Comparison of ENCODE assay signal across 8 mouse cellular contexts in the genomic region with DNA sequence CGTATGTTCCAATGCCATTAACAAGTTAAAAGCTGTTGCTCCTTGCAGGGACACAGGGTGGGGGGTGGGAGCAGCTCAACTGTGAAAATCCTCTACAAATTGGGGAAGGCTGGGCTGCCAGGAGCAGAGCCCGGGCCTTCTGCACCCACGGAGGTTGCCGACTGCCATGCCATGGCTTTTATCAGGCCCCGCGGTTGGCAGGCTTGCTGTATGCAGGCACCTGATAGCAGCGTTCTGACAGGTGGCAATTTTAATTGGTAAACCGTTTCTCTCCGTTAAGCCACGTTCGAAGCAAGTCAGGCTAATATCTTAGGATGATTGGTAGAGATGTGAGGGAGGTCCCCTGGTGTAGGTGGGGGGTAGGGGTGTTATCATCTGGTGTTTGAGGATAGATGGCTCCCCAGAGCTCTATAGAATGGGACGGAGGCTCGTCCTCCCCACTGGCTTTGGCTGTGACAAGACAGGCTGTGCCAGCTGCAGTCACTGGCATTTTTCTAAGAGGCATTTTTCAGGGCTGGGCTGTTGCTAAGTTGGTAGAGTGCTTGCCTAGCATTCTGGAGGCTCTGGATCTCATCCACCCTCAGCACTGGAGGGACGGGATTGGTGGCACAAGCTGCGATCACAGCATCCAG.
DNase-seq lines count a peak whose midpoint lies in the region; ATAC-seq and TF ChIP-seq lines count a peak whose summit lies in the region.

No protein-coding gene starts in this region.

- no peak for TF ChIP-seq CTCF in lung, adult 2 months (IDR thresholded peaks at IDR 0.05; ENCODE audit: insufficient read depth, low read length)
- no peak for TF ChIP-seq CTCF in thymus, adult 2 months (IDR thresholded peaks at IDR 0.05; ENCODE audit: borderline replicate concordance, control insufficient read depth, extremely low read depth, insufficient read depth, low read length, poor library complexity)

- H3K36me3 ChIP-seq in heart, embryonic 11.5 days (ENCODE audit: control insufficient read depth, insufficient read depth, low read length) = no peaks in the 10 kb centered on the region
- H3K36me3 ChIP-seq in thymus, adult 2 months (ENCODE audit: control insufficient read depth, insufficient read depth, low read length) = no peaks in the 10 kb centered on the region

- DNase-seq in heart, postnatal 4 days = peak; percentile 19
- DNase-seq in MN1 (ENCODE audit: low spot score) = peak; percentile 71
- DNase-seq in cerebellum, postnatal 36 days = peak; percentile 34 to 45
- DNase-seq in lung, adult 2 months = no peak
- DNase-seq in heart, adult 9 months (ENCODE audit: low spot score in 2 of 2) = no peak
- DNase-seq in thymus, adult 2 months = no peak

- no peak for TF ChIP-seq POLR2A in lung, adult 2 months (IDR thresholded peaks at IDR 0.05; ENCODE audit: borderline replicate concordance, extremely low read depth, low read depth, low read length)
- no peak for TF ChIP-seq POLR2A in thymus, adult 2 months (IDR thresholded peaks at IDR 0.05; ENCODE audit: control insufficient read depth, extremely low read depth, insufficient read depth, low read length, poor library complexity)

- 17% methylated on average over 15 of the region's 15 CpGs for WGBS in heart, embryonic 11.5 days (ENCODE audit: insufficient replicate concordance)
- 41% methylated on average over 15 of the region's 15 CpGs for WGBS in lung, adult 2 months
- WGBS in thymus, adult 2 months = 56% methylated on average over 15 of the region's 15 CpGs

- no peaks in the 10 kb centered on the region for H3K4me1 ChIP-seq in heart, embryonic 11.5 days (ENCODE audit: control insufficient read depth, insufficient read depth, low read length)
- no peaks in the 10 kb centered on the region for H3K4me1 ChIP-seq in lung, adult 2 months (ENCODE audit: control insufficient read depth, insufficient read depth, low read length)
- H3K4me1 ChIP-seq in thymus, adult 2 months (replicated peaks; ENCODE audit: control insufficient read depth, insufficient read depth, low read length) = no peaks in the 10 kb centered on the region

- no peak overlapping the region for H3K4me3 ChIP-seq in heart, embryonic 11.5 days (ENCODE audit: low read depth, low read length)
- H3K4me3 ChIP-seq in lung, adult 2 months (replicated peaks; ENCODE audit: extremely low read depth, low read depth, low read length) = no peak overlapping the region
- H3K4me3 ChIP-seq in thymus, adult 2 months (ENCODE audit: control insufficient read depth, insufficient read depth, low read length) = no peak overlapping the region

- no peak overlapping the region for H3K27ac ChIP-seq in heart, embryonic 11.5 days (ENCODE audit: low read depth, low read length)
- no peak overlapping the region for H3K27ac ChIP-seq in thymus, adult 2 months (ENCODE audit: control insufficient read depth, insufficient read depth, low read length)

- peaks cover 3% of the 10 kb centered on the region; the same call in 1 of the 2 replicates for H3K27me3 ChIP-seq in heart, embryonic 11.5 days (ENCODE audit: control insufficient read depth, insufficient read depth, low read length)
- H3K27me3 ChIP-seq in thymus, adult 2 months (ENCODE audit: control insufficient read depth, insufficient read depth, low read length) = no peaks in the 10 kb centered on the region

- no peak overlapping the region for H3K9ac ChIP-seq in heart, embryonic 11.5 days (ENCODE audit: low read depth, low read length)

- no peak for ATAC-seq in heart, embryonic 11.5 days (replicated peaks; ENCODE audit: insufficient number of reproducible peaks, low FRiP score, low TSS enrichment)
- peak; percentile 92 for ATAC-seq in megakaryocyte-erythroid progenitor cell, adult 5-6 weeks (replicated peaks; ENCODE audit: low FRiP score, low TSS enrichment, poor library complexity, severe bottlenecking)

- H3K9me3 ChIP-seq in heart, embryonic 11.5 days (replicated peaks; ENCODE audit: control insufficient read depth, low read length) = no peaks in the 10 kb centered on the region

- H3K4me2 ChIP-seq in heart, embryonic 11.5 days = no peak overlapping the region

Comparison
In these comparisons a context has a peak if more than half of its experiments do, and no peak if none do; other contexts are left out.
1. DNase-seq: peak in heart, postnatal 4 days (single experiment), MN1 (single experiment) and cerebellum, postnatal 36 days (2 of 2); none in lung, adult 2 months (single experiment), heart, adult 9 months (0 of 2) and thymus, adult 2 months (single experiment).